Mouse (Mus musculus) gastrocnemius, postnatal 4 days (tissue): ENCODE measurements around the gene Cpa2. TPM values are rescaled to one million over a fixed set of nuclear protein-coding genes. Genes with fewer than 3 reads are reported as not detected.

Experiments
- DNase-seq, 2 experiments: peaks; one replicate each; pipeline ENCODE4 v3.0.0; 2021 to 2022; ENCODE audit warnings: low spot score in 2 of 2, mixed read lengths in 2 of 2
- total RNA-seq, 2 experiments: library from RNA; stranded (reverse); gene quantifications; 2 replicates each; pipeline ENCODE4 v1.2.3; 2021

Cpa2 gene
- total RNA-seq, 2 experiments from 2014 or later = 4.2 to 4.4 TPM

DNA sequence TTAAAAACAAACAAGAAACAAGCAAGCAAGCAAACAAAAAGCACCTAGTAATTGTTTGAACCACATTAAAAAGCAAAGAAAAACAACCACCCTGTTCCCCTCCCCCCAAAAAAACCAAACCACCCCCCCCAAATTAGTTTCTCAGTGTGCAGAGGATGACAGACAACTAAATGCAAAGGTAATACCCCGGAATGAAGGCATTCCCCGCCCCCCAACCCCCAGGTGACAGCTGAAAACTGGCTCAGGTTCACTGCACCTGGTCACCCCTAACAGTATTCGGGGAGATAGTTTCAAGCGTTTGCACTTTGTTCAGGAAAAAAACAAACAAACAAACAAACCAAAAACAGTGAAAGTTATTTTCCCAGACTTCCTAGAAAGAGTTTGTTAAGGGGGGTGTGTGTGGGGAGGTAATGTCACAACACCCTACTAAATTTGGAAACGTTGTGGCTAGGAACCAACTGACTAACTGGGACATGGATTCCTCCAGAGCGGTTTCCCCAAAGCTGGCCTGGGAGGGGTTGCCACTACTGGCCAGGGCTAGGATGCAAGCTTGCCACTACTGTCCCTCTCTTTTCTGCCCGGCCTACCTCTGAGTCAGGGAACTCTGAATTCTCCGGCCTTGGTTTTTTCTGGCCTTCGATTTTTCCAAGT is 6.4 kb downstream of the Cpa2 start:
- peak in 1 of 2 experiments; percentile 48 for DNase-seq

- peak in 1 of 2 experiments; percentile 31 for DNase-seq
Observed at GRCm38 (mm10) chr6:30549231-30549761, 7.9 kb downstream of the Cpa2 start.

DNA sequence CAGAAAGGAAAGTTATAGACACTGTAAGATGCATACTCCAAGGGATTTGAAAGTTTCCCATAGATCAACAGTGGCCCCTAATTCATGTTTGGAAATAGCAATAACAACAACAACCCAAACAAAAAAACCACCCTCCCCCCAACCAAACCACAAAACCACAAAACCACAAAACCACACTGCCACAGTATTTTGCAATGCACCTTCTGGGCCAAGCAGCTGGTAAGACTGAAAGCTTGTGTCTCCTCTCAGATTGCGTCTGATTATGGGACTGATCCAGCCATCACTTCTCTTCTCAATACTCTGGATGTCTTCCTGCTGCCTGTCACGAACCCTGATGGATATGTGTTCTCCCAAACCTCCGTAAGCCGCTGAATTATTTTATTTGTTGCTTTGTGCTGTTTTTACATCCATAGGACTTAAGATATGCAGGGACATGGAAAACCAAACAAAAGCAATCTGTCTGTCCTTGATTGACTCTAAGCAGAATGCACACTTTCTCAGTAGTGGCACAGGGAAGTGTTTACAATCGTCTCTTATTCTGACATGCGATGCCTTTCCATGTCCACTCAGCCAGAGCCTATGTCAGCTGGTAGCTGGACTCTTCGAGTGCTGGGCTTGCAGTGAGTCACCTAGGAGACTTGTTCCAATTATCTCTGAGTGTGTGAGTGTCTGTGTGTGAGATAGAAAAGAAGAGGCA is 9.3 kb downstream of the Cpa2 start:
- DNase-seq = no peak

DNA sequence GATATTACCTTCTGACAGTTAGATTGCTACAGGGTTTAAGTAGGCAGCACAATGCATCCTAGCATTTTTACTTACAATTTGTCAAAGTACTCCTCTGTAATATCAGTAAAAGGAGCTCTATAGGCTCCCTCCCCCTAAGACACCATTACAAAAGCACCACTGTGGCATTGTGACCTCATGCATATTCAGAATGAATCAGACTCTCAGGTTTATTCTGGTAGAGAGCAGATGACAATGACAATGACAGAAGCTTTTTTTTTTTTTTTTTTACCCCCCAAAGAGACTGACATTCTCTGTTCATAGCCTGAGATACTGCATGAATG is 9.8 kb downstream of the Cpa2 start:
- DNase-seq = no peak

DNA sequence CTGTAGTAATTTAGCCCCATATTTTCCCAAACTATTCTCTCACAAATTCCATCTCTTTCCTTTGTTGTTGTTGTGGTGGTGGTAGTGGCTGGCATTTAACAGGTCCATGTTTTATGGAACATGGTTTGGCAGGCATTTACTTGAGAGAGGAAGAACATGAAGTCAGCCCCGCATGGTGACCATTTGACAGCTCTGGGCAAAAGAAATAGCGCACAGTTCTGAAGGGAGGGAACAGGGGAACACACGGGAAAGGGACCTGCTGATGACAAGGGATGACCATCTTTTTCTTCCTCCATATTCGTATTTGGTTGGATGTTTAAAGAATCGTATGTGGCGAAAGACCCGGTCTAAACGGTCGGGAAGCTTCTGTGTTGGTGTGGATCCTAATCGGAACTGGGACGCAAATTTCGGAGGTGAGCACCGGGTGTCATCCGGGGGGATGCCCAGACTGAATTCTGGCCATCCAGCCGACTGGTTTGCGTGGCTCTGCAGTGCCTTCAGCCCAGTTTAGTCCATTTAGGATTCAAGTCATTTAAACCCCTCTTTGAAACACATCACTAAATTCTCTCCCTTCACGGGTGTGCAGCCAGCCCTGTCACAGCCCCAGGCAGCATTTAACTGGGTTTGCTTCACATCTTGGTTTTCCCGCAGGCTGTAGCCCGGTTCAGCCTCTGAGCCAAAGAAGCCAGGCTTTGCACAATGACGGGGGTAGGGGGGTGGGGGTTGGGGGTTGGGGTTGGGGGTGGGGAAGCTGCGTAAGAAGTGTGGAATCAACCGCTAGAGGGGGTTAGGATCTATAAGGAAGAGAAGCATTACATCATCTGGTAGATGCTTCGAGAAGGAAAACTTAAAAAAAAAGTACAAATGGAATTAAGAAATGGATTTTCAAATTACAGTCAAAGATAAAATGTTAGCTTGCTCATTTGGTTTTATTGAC is 10.5 kb downstream of the Cpa2 start:
- DNase-seq = no peak

DNA sequence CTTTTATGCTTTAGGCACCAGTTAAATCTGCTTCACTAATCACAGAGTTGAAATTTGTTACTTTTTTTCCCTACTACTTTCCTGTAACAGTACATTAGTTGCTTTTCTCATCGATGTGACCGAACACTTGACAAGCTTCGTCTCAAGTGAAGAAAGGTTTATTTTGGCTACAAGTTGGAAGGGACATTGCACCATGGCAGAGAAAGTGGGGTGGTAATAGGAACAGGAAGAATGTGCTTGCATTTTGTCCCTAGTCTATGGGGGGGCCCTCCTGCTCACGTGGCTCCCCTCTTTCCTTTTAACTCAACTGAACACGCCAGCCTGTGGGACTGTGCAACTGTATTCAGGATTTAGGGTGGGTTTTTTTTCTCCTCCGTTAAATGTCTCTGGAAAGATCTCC is 11.2 kb downstream of the Cpa2 start:
- no peak for DNase-seq

GRCm38 (mm10) chr6:30553381-30554010 is 12.1 kb downstream of the Cpa2 start:
- DNase-seq = no peak

- DNase-seq = no peak
Observed at GRCm38 (mm10) chr6:30554092-30554491, 12.7 kb downstream of the Cpa2 start.

DNA sequence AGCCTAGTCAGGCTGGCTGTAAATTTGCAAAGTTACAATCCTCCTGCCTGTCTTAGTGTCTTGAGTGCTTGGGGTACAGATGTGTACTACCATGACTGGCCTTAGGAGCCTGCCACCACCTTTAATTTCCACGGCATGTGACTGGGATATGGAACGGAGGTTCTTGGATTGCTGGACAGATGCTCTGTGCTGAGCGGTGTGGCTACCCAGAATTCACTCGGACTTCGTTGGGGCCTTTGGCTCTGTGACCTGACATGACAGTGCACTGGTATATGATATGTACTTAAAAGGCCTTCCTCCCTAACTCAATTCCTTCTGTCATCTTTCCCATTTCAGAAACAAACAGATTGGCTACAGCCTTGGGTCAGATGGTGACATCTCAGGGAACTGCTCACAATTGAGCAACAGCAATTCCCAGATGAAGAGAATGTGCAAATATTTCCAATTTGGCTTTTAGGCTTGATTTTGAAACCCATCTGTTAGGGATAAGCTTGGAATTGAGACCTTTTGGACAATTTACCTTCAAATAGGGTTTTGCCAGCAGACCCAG is 13.3 kb downstream of the Cpa2 start:
- no peak for DNase-seq

DNA sequence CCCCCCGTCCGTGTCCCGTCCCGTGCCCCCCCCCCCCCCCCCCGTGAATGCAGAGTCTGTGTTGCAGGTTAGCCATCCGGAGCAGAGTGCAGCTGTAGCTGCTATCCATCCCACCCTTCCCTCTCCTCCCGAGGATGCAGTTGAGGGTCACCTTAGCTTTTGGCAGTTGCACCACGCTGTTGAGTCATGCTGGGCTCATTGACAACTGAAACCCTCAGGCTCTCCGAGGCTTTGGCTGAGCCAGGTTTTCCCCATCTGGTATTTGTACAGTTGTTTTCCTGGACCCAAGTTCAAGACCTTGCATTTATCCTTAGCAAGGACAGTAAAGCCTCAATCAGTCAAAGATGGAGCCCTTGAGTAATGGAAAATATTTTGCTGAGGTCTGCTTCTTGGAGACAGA is 14.7 kb downstream of the Cpa2 start:
- no peak for DNase-seq

GRCm38 (mm10) chr6:30559726-30560125 is 18.3 kb downstream of the Cpa2 start:
- no peak for DNase-seq

DNA sequence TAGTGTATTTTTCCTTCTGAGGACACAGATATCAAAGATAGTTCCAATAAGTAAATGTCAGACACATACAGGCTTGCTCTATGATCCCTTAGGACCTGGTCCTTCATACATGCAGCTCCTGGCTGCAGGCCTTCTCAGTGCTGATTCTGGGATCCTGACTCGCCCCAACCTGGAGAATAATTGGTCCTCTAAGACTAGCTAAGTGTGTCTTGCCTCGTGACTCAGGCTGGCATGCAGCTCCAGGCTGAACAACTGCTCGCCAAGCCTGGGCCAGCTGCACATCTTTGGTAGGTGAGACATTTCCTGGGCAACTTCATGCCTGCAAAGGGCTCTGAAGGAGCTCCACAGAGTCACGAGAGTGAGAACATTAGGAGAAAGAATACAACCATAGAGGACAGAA is 20.8 kb downstream of the Cpa2 start:
- DNase-seq = no peak

- no peak for DNase-seq
Observed at GRCm38 (mm10) chr6:30563575-30563974, 22.2 kb downstream of the Cpa2 start.

DNA sequence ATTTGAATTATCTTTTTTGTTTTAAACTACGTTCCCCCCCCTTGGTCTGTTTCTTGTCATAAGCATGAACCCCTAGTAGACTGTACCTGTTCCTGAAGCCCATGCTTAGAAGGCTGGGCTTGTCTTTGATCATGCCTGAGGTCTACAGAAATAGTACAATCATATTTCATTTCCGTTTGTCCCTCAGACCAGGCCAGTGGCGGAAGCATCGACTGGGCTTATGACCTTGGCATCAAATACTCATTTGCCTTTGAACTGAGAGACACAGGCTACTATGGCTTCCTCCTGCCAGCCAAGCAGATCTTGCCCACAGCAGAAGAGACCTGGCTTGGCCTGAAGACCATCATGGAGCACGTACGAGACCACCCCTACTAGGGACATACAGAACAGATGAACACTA is 22.7 kb downstream of the Cpa2 start:
- DNase-seq = no peak

GRCm38 (mm10) chr6:30568069-30568468 is 26.7 kb downstream of the Cpa2 start, which contains the start of gene Cpa4:
Gene Cpa4, plus strand, starts transcription at chr6:30568369.
- DNase-seq = no peak

DNA sequence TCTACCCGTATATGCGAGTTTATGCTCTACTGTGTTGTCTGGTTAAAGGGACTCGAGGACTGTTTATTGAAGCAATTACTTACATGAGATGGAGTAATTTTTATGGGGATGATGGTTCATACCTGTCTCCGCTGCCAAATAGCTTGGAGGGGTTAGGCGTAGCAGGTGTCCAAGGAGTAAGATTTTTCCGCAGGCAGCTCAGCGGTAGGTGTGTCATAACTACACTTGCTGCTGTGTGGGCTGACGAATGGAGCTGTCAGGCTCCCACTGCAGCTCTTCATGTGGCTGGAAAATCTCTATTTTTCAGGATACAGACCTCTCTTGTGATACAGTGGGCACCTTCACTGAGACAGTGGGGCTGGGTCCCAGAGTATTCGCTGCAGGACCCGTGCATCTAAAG is 27.9 kb downstream of the Cpa2 start:
- no peak for DNase-seq

DNA sequence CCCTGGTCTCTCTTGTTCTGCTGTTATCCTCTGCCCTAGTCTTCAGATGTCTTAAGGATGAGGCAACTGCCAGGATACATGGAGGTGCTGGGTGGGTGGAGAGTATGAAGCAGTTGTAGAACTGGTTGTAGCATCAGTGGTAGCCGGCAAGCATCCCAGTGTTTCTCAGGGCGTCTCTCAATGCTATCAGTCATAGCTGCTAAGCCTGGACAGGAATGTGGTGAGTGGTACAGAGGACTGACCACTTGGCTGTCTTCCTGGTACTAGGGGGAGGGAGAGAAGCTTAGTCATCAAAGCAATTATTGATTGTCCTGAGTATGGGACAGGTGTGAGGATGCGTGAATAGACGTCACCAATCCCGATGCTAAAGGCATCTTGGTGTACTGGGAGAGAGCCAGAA is 28.6 kb downstream of the Cpa2 start:
- DNase-seq = no peak

DNA sequence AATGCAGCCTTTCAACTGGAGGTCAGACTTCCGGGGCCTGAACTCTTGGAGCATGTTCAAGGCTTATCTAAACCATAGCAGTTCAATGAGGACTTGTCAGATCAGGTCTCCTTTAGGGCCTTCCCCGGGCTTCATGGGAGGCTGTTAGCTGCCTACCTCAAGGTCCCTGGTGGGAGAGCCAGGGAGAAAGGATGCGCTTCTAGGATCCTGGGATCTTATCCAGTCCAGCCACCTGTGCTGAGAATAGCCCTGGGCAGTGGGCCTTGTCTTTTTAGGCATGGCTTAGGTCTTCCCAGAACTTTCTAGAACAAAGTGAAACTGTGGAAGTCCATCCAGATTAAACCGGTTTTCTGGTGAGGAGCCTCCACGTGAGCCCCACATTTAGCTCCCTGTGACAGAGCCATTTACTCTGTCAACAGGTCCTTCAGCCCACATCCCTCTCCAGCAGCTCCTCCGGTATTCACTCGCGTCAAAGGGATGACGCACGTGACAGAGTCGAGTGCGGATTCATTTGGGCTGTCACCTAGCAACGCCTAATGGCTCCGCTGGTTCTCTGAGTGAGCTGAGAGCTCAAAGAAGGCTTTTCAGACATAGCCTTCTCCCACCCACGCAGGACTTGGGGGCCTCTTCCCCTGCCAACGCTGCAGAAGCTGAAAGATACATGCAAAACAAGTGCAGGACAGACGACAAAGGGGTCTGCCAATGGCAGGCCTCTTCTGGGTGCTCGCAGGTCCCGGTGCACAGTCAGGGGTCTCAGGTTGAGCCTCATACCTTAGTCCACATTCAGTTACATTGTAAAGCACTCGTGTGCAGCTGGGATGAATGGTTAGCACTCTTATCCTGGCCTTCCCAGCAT is 31.3 kb downstream of the Cpa2 start:
- DNase-seq = peak in 1 of 2 experiments; percentile 27

DNA sequence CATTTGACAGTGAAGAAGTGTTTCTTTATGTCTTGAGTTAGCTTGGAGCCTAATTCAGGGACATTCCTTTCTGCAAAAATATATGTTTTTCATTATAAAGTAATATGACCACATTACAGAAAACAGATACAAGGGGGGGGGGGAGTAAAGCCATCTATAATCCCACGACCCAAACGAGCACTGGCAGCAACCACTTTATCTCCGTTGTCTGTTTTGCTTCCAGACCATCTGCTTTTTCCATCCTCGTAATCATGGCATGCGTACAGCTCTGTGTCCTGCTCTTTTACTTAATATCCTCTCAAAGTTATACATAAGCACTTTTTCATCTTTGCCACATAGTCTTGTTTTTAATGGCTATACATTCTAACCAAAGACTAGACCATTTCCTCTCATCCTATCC is 32.0 kb downstream of the Cpa2 start:
- no peak for DNase-seq

DNA sequence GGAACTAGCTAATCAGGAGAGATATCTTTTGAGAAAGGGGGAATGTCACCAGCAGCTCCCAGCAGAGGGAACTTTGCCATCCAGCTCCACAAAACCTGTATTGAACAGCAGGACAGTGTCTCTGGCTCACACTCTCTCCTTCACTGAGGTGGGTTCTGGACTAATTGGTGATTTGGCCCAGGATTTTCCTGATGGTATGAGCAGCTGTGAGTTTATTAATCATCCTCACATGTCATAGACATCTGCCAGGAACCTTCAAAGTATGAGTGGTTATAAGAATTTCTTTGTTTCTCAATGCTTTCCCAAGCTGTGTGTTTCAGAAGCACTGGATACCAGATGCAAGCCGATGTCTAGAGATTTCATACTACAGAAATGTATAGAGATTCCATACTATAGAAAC is 33.6 kb downstream of the Cpa2 start:
- no peak for DNase-seq
